Mouse (Mus musculus): Measurements from ENCODE around the gene Gm48552. TPM values are rescaled to one million over a fixed set of nuclear protein-coding genes. Genes with fewer than 3 reads are reported as not detected.

Gene Gm48552
- polyA plus RNA-seq, 1 experiment from 2014 or later, result 1.7 TPM

DNA sequence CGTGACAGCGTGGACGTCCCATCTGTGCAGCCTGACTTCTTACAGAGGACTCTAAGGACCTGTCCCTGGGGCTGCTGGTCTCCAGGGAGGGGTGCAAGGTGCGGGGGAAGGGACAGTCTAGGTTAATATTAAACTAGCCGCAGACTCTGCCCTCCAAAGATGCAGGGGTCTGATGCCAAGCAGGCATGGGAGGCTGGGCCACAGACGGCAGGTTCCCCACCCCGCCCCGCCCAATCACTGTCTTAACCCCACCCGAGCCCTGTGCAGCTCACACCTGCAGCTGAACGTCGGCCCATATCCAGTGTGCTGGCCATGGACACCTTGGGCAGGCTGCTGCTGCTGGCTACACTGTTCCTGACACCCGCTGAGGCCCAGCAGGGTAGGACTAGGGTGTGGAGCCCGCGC lies 4.0 kb downstream of the Gm48552 start, which contains the start of gene Smim24:
Gene Smim24 (plus strand): TSS at position 271 of the 405 bp plus-strand sequence.
- Histone ChIP-seq H3K27me3 (ENCODE audit: control insufficient read depth, insufficient read depth, low read depth, low read length) (no peaks in the 10 kb centered on the region), H3K9ac (ENCODE audit: low read length) (peak within 1 kb of the TSS; percentile 73), H3K4me3 (ENCODE audit: low read length) (peak within 1 kb of the TSS; percentile 43), H3K27ac (ENCODE audit: low read length) (peak within 1 kb of the TSS; percentile 72), H3K9me3 (ENCODE audit: control insufficient read depth, low read length) (no peaks in the 10 kb centered on the region), H3K36me3 (ENCODE audit: control insufficient read depth, insufficient read depth, low read length) (peaks cover 18% of the 10 kb centered on the region), H3K4me1 (replicated peaks; ENCODE audit: control insufficient read depth, insufficient read depth, low read length) (peaks cover 22% of the 10 kb centered on the region), H3K4me2 (ENCODE audit: low read depth, low read length) (peak within 1 kb of the TSS; percentile 68)
- 53% methylated on average over 14 of the region's 14 CpGs for WGBS
- peak; percentile 5; the same call in 1 of the 2 replicates for ATAC-seq (ENCODE audit: low read depth)

DNA sequence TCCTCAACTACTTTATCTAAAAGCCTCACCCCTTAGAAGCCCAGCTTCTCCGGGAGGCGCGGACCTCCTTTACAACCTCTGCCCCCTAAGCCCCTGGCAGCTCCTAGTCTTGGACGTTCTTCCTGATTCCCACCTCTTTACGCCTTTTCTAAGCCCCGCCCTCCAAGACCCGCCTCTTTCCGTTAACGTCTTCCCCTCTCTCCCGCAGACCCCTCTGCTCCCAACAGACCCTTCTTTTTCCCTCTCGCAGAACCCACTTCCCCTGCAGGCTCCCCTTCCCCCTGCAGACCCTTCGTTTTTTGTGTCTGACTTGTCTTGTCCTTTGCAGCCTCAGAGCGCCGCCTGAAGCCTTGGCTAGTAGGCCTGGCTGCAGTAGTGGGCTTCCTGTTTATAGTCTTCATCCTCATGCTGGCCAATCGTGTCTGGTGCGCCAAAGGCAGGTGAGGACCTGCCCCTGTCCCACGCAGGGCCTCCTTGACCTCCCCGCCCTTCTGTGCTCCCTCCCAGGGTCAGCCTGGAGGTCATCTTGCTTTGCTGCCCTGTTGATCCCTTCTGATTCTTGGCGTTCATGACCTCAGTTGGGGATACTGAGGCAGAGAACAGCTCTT lies 4.8 kb downstream of the Gm48552 start:
- peak overlapping the region; percentile 73 for H3K9ac ChIP-seq (ENCODE audit: low read length)
- peak overlapping the region; percentile 43 for H3K4me3 ChIP-seq (ENCODE audit: low read length)
- H3K27me3 ChIP-seq (ENCODE audit: control insufficient read depth, insufficient read depth, low read depth, low read length), result no peaks in the 10 kb centered on the region
- peak; percentile 18; the same call in 1 of the 2 replicates for ATAC-seq (ENCODE audit: low read depth)
- H3K36me3 ChIP-seq (ENCODE audit: control insufficient read depth, insufficient read depth, low read length), result peaks cover 15% of the 10 kb centered on the region
- H3K27ac ChIP-seq (ENCODE audit: low read length), result peak overlapping the region; percentile 72
- 6% methylated on average over 19 of the region's 19 CpGs for WGBS
- no peaks in the 10 kb centered on the region for H3K9me3 ChIP-seq (ENCODE audit: control insufficient read depth, low read length)
- peak overlapping the region; percentile 68 for H3K4me2 ChIP-seq (ENCODE audit: low read depth, low read length)
- peaks cover 22% of the 10 kb centered on the region for H3K4me1 ChIP-seq (replicated peaks; ENCODE audit: control insufficient read depth, insufficient read depth, low read length)

DNA sequence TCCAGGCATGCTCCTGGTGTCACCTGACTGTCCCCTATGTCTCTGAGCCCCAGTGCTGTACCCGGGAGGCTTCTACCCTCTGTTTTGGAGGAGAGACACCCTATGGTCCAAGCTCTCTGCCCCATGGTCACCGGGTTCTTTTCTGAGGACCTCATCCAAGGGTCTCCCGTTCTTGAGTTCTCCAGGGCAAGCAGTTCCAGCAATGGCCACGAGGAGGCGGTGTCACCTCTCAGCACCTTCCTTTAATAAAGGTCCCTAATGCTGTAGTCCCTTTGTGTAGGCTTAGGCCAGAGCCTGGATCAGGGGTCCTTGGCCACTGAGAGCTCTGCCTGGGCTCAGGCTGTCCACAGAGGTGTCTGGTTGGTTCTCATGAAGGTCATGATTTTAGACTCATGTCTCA lies 6.3 kb downstream of the Gm48552 start:
- no peak overlapping the region for H3K27ac ChIP-seq (ENCODE audit: low read length)
- H3K9ac ChIP-seq (ENCODE audit: low read length), result no peak overlapping the region
- no peak overlapping the region for H3K4me3 ChIP-seq (ENCODE audit: low read length)
- peaks cover 24% of the 10 kb centered on the region for H3K36me3 ChIP-seq (ENCODE audit: control insufficient read depth, insufficient read depth, low read length)
- WGBS, result 11% methylated on average over 5 of the region's 5 CpGs
- no peak for ATAC-seq (ENCODE audit: low read depth)
- H3K27me3 ChIP-seq (ENCODE audit: control insufficient read depth, insufficient read depth, low read depth, low read length), result no peaks in the 10 kb centered on the region
- H3K4me1 ChIP-seq (replicated peaks; ENCODE audit: control insufficient read depth, insufficient read depth, low read length), result peaks cover 15% of the 10 kb centered on the region
- H3K4me2 ChIP-seq (ENCODE audit: low read depth, low read length), result no peak overlapping the region
- H3K9me3 ChIP-seq (ENCODE audit: control insufficient read depth, low read length), result no peaks in the 10 kb centered on the region

DNA sequence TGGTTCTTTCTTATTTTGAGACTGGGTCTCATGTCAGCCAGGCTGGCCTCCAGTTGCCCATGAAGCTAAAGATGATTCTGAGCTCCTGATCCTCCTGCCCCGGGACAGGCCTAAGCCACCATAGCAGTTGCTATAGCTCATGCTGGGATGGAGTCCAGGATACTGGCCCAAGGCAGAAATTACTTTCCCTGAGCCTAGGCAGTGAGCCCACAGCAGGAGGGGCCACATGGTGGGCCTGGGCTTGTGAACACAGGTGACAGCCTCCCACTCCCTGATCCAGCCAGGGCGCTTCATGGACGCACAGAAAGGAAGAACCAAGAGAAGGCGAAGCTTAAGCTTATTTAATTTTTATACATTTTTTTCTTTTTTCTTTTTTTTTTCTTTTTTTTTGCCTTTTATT lies 7.1 kb downstream of the Gm48552 start:
- Histone ChIP-seq H3K27me3 (ENCODE audit: control insufficient read depth, insufficient read depth, low read depth, low read length) (no peaks in the 10 kb centered on the region), H3K9ac (ENCODE audit: low read length) (no peak overlapping the region), H3K4me1 (replicated peaks; ENCODE audit: control insufficient read depth, insufficient read depth, low read length) (peaks cover 15% of the 10 kb centered on the region), H3K36me3 (ENCODE audit: control insufficient read depth, insufficient read depth, low read length) (peaks cover 30% of the 10 kb centered on the region), H3K9me3 (ENCODE audit: control insufficient read depth, low read length) (no peaks in the 10 kb centered on the region), H3K27ac (ENCODE audit: low read length) (no peak overlapping the region), H3K4me3 (ENCODE audit: low read length) (no peak overlapping the region), H3K4me2 (ENCODE audit: low read depth, low read length) (no peak overlapping the region)
- 85% methylated on average over 4 of the region's 4 CpGs for WGBS
- ATAC-seq (ENCODE audit: low read depth), result no peak

DNA sequence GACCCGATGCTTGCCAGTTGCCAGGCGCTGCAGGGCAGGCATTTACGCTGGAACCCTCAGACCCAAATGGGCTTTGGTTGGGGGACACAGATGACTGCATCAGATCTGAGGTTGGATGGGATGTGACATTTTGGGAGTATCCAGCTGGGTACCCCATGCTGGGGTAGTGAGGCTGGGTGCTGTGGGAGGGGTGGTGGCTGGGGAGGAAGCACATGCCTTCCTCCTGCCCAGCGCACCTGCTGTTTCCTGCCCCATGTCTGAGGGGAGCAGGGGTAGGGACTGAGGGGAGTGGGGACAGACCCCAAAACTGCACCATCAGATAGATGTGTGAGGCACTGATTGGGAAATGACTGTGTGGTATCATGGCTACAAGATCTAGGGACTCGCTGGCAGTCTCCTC lies 7.9 kb downstream of the Gm48552 start:
- 85% methylated on average over 5 of the region's 5 CpGs for WGBS
- Histone ChIP-seq H3K9ac (ENCODE audit: low read length) (no peak overlapping the region), H3K27ac (ENCODE audit: low read length) (no peak overlapping the region), H3K9me3 (ENCODE audit: control insufficient read depth, low read length) (no peaks in the 10 kb centered on the region), H3K27me3 (ENCODE audit: control insufficient read depth, insufficient read depth, low read depth, low read length) (no peaks in the 10 kb centered on the region), H3K36me3 (ENCODE audit: control insufficient read depth, insufficient read depth, low read length) (peaks cover 30% of the 10 kb centered on the region), H3K4me2 (ENCODE audit: low read depth, low read length) (no peak overlapping the region), H3K4me1 (replicated peaks; ENCODE audit: control insufficient read depth, insufficient read depth, low read length) (peaks cover 20% of the 10 kb centered on the region), H3K4me3 (ENCODE audit: low read length) (no peak overlapping the region)
- no peak for ATAC-seq (ENCODE audit: low read depth)

DNA sequence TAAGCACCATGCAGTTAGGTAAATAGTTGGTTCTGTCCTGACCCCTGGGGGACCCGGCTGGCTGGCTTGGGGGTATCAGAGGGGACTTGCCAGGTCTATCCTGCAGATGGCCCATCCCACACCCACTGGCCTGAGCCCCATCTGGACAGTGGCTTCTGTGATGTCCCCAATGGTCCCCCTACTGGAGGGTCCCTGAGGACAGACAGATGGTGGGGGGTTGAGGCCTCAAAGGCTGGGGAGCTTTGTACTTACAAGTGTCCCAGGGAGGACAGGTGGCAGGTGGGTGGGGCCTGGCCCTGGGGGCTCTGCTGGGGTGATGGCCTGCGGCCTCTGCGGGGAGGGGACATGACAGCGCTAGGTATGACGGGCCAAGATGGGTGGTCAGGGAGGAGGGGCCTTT lies 10.5 kb downstream of the Gm48552 start:
- ATAC-seq (ENCODE audit: low read depth), result no peak
- Histone ChIP-seq H3K27me3 (ENCODE audit: control insufficient read depth, insufficient read depth, low read depth, low read length) (no peaks in the 10 kb centered on the region), H3K4me1 (replicated peaks; ENCODE audit: control insufficient read depth, insufficient read depth, low read length) (peaks cover 27% of the 10 kb centered on the region), H3K9me3 (ENCODE audit: control insufficient read depth, low read length) (no peaks in the 10 kb centered on the region), H3K4me2 (ENCODE audit: low read depth, low read length) (no peak overlapping the region), H3K27ac (ENCODE audit: low read length) (no peak overlapping the region), H3K9ac (ENCODE audit: low read length) (no peak overlapping the region), H3K36me3 (ENCODE audit: control insufficient read depth, insufficient read depth, low read length) (peaks cover 34% of the 10 kb centered on the region), H3K4me3 (ENCODE audit: low read length) (no peak overlapping the region)
- 71% methylated on average over 5 of the region's 5 CpGs for WGBS

DNA sequence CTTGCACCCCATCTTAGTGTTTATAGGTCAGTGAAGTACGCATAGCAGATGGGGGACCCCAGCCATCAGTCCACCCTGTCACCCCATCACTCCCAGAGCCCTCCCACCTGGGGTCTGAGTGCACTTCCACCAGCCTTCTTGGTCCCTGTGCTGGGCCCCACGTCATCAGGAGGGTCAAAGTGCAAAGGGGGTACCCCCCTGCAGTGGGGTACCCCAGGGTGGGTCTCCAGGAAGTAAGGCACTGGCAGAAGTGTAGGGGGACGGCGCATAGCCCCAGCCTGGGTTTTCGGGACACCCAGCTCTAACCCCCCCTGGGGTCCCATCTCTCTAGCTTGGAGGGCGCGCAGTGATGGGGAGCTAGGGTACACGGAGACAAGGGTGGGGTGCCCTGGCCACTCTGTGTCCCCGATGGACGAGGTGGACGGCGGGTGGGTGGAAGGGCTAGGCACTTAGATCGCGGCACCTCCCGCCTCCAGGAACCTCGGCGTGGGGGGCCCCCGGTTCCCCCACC lies 11.0 kb downstream of the Gm48552 start:
- no peaks in the 10 kb centered on the region for H3K27me3 ChIP-seq (ENCODE audit: control insufficient read depth, insufficient read depth, low read depth, low read length)
- no peak overlapping the region for H3K9ac ChIP-seq (ENCODE audit: low read length)
- no peak overlapping the region for H3K27ac ChIP-seq (ENCODE audit: low read length)
- H3K9me3 ChIP-seq (ENCODE audit: control insufficient read depth, low read length), result no peaks in the 10 kb centered on the region
- no peak overlapping the region for H3K4me3 ChIP-seq (ENCODE audit: low read length)
- H3K4me1 ChIP-seq (replicated peaks; ENCODE audit: control insufficient read depth, insufficient read depth, low read length), result peaks cover 30% of the 10 kb centered on the region
- H3K36me3 ChIP-seq (ENCODE audit: control insufficient read depth, insufficient read depth, low read length), result peaks cover 40% of the 10 kb centered on the region
- no peak for ATAC-seq (ENCODE audit: low read depth)
- WGBS, result 79% methylated on average over 18 of the region's 18 CpGs
- no peak overlapping the region for H3K4me2 ChIP-seq (ENCODE audit: low read depth, low read length)

DNA sequence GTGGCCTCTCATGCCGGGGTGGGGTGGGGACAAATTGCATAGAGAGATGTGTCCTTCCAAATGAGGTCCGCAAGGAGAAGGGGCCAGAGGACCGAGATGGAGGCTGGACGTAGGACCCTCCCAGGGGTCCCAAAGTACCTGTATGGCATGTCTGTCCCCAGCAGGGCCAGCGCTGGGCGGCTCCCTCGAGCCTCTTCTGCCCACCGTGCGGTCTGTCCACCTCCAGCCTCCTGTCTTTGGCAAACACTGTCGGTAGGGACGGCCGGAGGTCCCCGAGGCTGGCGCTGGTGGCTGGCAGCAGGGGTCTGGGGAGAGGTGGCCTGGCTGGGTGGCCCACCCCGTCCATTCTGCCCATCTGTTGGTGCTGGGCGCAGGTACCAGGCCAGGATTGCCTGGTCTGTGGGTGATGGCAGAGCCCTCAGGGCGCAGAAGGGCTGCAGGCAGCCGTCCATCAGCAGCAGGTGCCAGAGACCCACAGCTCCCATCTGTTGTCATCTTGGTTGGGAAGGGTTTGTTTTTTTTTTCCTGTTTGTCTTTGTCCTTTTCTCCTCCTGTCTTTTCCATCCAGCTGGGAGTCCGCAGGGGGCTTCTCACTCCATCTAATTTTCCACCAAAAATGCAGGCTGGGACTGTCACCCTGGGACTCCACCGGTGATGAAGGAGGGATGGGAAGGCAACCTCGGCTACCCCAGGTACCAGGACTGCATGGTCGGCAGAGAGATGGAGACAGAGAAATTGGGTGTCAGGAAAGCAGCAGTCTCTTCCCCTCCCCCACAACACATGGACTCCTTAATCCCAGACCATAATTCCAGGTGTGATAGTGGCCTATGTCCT lies 11.8 kb downstream of the Gm48552 start:
- H3K4me3 ChIP-seq (ENCODE audit: low read length), result no peak overlapping the region
- no peak overlapping the region for H3K9ac ChIP-seq (ENCODE audit: low read length)
- H3K4me1 ChIP-seq (replicated peaks; ENCODE audit: control insufficient read depth, insufficient read depth, low read length), result peaks cover 30% of the 10 kb centered on the region

DNA sequence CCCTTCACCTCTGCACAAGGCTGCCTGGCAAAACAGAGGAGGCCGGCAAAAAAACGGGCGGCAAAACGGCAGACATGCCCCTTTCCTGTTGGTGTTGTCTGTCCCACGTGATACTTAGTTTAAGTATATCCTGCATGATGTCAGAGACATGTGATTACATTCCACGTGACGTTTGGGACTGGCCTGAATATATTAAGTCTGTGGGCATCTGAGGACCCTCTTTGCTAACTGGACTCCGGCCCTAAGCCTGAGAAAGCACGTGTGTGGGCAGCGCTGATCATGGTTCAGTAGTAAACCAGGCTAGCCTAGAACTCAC lies 12.4 kb downstream of the Gm48552 start:
- H3K27ac ChIP-seq (ENCODE audit: low read length), result peak overlapping the region; percentile 93
- no peaks in the 10 kb centered on the region for H3K27me3 ChIP-seq (ENCODE audit: control insufficient read depth, insufficient read depth, low read depth, low read length)
- peak overlapping the region; percentile 60 for H3K9ac ChIP-seq (ENCODE audit: low read length)
- peaks cover 49% of the 10 kb centered on the region for H3K36me3 ChIP-seq (ENCODE audit: control insufficient read depth, insufficient read depth, low read length)
- no peaks in the 10 kb centered on the region for H3K9me3 ChIP-seq (ENCODE audit: control insufficient read depth, low read length)
- H3K4me1 ChIP-seq (replicated peaks; ENCODE audit: control insufficient read depth, insufficient read depth, low read length), result peaks cover 33% of the 10 kb centered on the region
- ATAC-seq (ENCODE audit: low read depth), result peak; percentile 1; the same call in 1 of the 2 replicates
- H3K4me2 ChIP-seq (ENCODE audit: low read depth, low read length), result no peak overlapping the region
- H3K4me3 ChIP-seq (ENCODE audit: low read length), result no peak overlapping the region
- 38% methylated on average over 10 of the region's 10 CpGs for WGBS

More for the DNA sequence above, 11.8 kb downstream of the Gm48552 start:
- Histone ChIP-seq H3K36me3 (ENCODE audit: control insufficient read depth, insufficient read depth, low read length) (peaks cover 44% of the 10 kb centered on the region), H3K27me3 (ENCODE audit: control insufficient read depth, insufficient read depth, low read depth, low read length) (no peaks in the 10 kb centered on the region), H3K4me2 (ENCODE audit: low read depth, low read length) (no peak overlapping the region), H3K9me3 (ENCODE audit: control insufficient read depth, low read length) (no peaks in the 10 kb centered on the region), H3K27ac (ENCODE audit: low read length) (peak overlapping the region; percentile 32; the same call in 1 of the 2 replicates)
- ATAC-seq (ENCODE audit: low read depth), result no peak
- WGBS, result 55% methylated on average over 22 of the region's 22 CpGs

Data from lung, embryonic 16.5 days (tissue).